Mouse (Mus musculus): ENCODE data around the gene Enpp7. TPM values are rescaled to one million over a fixed set of nuclear protein-coding genes. Genes with fewer than 3 reads are reported as not detected.
A peak's percentile ranks its signal among the peaks of the same experiment; 100 is the strongest.

Gene Enpp7
- 0.07 TPM in 1 of 2 replicates, not detected in the other for polyA plus RNA-seq (2012; rRNA removed)

DNA sequence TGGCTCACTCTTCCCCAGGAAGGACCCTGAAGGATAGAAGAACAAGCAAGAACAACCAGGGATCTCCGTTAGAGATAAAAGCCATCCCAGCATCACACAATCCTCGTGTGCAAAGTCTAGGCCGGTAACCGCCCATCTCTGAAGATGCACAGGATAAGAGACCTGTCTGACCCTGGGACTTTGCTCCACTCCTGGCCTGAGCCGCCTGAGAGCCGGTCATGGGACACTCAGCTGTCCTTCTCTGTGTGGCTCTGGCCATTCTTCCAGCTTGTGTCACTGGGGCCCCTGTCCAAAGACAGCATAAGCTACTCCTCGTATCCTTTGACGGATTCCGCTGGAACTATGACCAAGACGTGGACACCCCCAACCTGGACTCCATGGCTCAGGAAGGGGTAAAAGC lies at the start of gene Enpp7:
Gene Enpp7, plus strand, starts transcription at position 190 of the 400 bp plus-strand sequence.
- no peak for TF ChIP-seq CTCF (IDR thresholded peaks at IDR 0.05; ENCODE audit: borderline replicate concordance, extremely low read depth, insufficient read depth, insufficient read length)
- TF ChIP-seq POLR2A (IDR thresholded peaks at IDR 0.05; ENCODE audit: borderline replicate concordance, extremely low read depth, insufficient read depth, insufficient read length, poor library complexity, severe bottlenecking): no peak
- no peak for DNase-seq (ENCODE audit: low read depth)

GRCm38 (mm10) chr11:118939731-118940130 lies 48.3 kb upstream of the Enpp7 start:
- TF ChIP-seq CTCF (IDR thresholded peaks at IDR 0.05; ENCODE audit: borderline replicate concordance, extremely low read depth, insufficient read depth, insufficient read length) (no peak), POLR2A (IDR thresholded peaks at IDR 0.05; ENCODE audit: borderline replicate concordance, extremely low read depth, insufficient read depth, insufficient read length, poor library complexity, severe bottlenecking) (no peak)
- DNase-seq (ENCODE audit: low read depth): no peak

- peak; percentile 94 for DNase-seq (ENCODE audit: low read depth)
- no peak for TF ChIP-seq POLR2A (IDR thresholded peaks at IDR 0.05; ENCODE audit: borderline replicate concordance, extremely low read depth, insufficient read depth, insufficient read length, poor library complexity, severe bottlenecking)
Observed at GRCm38 (mm10) chr11:118940539-118940938, 47.4 kb upstream of the Enpp7 start.

GRCm38 (mm10) chr11:118941268-118941667 lies 46.7 kb upstream of the Enpp7 start:
- TF ChIP-seq POLR2A (IDR thresholded peaks at IDR 0.05; ENCODE audit: borderline replicate concordance, extremely low read depth, insufficient read depth, insufficient read length, poor library complexity, severe bottlenecking) (no peak), CTCF (IDR thresholded peaks at IDR 0.05; ENCODE audit: borderline replicate concordance, extremely low read depth, insufficient read depth, insufficient read length) (no peak)
- no peak for DNase-seq (ENCODE audit: low read depth)

- no peak for DNase-seq (ENCODE audit: low read depth)
- no peak for TF ChIP-seq CTCF (IDR thresholded peaks at IDR 0.05; ENCODE audit: borderline replicate concordance, extremely low read depth, insufficient read depth, insufficient read length)
- no peak for TF ChIP-seq POLR2A (IDR thresholded peaks at IDR 0.05; ENCODE audit: borderline replicate concordance, extremely low read depth, insufficient read depth, insufficient read length, poor library complexity, severe bottlenecking)
Observed at GRCm38 (mm10) chr11:118945868-118946267, 42.1 kb upstream of the Enpp7 start.

GRCm38 (mm10) chr11:118955016-118955415 lies 33.0 kb upstream of the Enpp7 start:
- no peak for TF ChIP-seq POLR2A (IDR thresholded peaks at IDR 0.05; ENCODE audit: borderline replicate concordance, extremely low read depth, insufficient read depth, insufficient read length, poor library complexity, severe bottlenecking)
- TF ChIP-seq CTCF (IDR thresholded peaks at IDR 0.05; ENCODE audit: borderline replicate concordance, extremely low read depth, insufficient read depth, insufficient read length): no peak
- DNase-seq (ENCODE audit: low read depth): peak; percentile 91

GRCm38 (mm10) chr11:118957070-118957471 lies 30.9 kb upstream of the Enpp7 start:
- DNase-seq (ENCODE audit: low read depth): peak; percentile 95
- no peak for TF ChIP-seq POLR2A (IDR thresholded peaks at IDR 0.05; ENCODE audit: borderline replicate concordance, extremely low read depth, insufficient read depth, insufficient read length, poor library complexity, severe bottlenecking)
- TF ChIP-seq CTCF (IDR thresholded peaks at IDR 0.05; ENCODE audit: borderline replicate concordance, extremely low read depth, insufficient read depth, insufficient read length): no peak

DNA sequence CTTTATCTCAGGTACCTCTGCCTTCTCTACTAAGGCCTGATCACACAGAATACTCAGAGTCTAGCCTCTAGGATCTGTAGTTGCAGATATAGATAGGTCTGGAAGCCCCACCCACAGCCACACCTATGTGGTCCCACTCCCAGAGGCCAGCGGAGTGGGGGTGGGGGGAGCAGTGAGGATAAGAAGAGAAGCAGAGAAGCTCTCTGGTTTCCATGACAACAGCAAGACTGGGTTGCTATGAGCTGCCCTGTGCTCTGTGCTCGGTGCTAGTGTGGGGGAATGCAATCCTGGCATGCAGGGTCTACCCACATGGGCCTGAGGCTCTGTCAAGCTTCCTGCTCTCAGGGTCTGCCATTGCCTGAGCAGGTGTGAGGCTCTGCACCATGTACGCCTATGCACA lies 27.3 kb upstream of the Enpp7 start:
- peak; percentile 70 for DNase-seq (ENCODE audit: low read depth)
- TF ChIP-seq POLR2A (IDR thresholded peaks at IDR 0.05; ENCODE audit: borderline replicate concordance, extremely low read depth, insufficient read depth, insufficient read length, poor library complexity, severe bottlenecking) (no peak), CTCF (IDR thresholded peaks at IDR 0.05; ENCODE audit: borderline replicate concordance, extremely low read depth, insufficient read depth, insufficient read length) (no peak)

DNA sequence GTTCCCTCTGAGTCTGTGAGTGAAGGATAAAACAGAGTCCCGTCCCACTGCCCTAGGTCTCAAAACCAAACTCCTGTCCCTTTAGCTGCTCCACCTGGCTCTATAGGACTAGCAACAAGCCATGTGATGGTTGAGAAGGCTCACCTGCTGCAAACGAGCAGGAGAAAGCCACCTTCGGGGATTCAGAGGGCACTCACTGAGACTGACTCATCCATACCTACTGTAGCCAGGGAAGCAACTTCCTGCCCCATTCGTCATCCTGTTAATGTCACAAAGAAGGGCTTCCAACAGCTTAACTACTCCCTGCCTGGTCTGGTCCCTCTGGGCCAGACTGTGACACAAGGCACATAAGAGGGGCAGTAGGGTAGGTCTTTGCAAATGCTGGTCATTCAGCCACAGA lies 25.5 kb upstream of the Enpp7 start:
- DNase-seq (ENCODE audit: low read depth): no peak

GRCm38 (mm10) chr11:118963926-118964325 lies 24.1 kb upstream of the Enpp7 start:
- no peak for TF ChIP-seq POLR2A (IDR thresholded peaks at IDR 0.05; ENCODE audit: borderline replicate concordance, extremely low read depth, insufficient read depth, insufficient read length, poor library complexity, severe bottlenecking)
- TF ChIP-seq CTCF (IDR thresholded peaks at IDR 0.05; ENCODE audit: borderline replicate concordance, extremely low read depth, insufficient read depth, insufficient read length): no peak
- DNase-seq (ENCODE audit: low read depth): no peak

More for the DNA sequence above, 25.5 kb upstream of the Enpp7 start:
- no peak for TF ChIP-seq CTCF (IDR thresholded peaks at IDR 0.05; ENCODE audit: borderline replicate concordance, extremely low read depth, insufficient read depth, insufficient read length)
- TF ChIP-seq POLR2A (IDR thresholded peaks at IDR 0.05; ENCODE audit: borderline replicate concordance, extremely low read depth, insufficient read depth, insufficient read length, poor library complexity, severe bottlenecking): no peak

GRCm38 (mm10) chr11:118965078-118965477 lies 22.9 kb upstream of the Enpp7 start:
- TF ChIP-seq CTCF (IDR thresholded peaks at IDR 0.05; ENCODE audit: borderline replicate concordance, extremely low read depth, insufficient read depth, insufficient read length): no peak
- TF ChIP-seq POLR2A (IDR thresholded peaks at IDR 0.05; ENCODE audit: borderline replicate concordance, extremely low read depth, insufficient read depth, insufficient read length, poor library complexity, severe bottlenecking): no peak
- DNase-seq (ENCODE audit: low read depth): no peak

DNA sequence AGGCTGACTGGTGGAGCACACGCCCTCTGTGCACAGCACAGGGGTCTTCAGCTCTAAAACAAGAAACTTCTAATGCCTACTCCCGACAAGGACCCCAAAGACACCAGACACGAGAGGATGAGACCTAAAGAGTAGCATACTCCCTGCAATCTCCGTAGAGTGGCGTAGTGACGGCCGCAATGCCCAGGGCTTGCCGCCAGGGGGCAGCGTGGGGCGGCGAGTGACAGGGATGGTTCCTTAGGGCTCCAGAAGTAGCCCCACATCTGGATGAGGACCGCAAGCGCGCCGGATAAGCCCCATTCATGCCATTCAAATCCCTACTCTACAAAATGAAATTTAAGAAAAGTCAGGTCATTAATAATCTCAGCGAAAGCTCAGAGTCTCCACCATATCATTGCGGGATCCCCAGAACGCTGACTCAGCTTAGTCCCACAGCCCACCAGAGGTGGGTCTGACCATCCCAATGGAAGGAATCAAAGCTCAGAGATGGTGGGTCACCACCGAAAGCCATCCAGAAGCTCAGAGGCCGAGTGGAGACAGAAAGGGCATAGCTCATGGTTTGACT lies 16.4 kb upstream of the Enpp7 start:
- DNase-seq (ENCODE audit: low read depth): no peak
- peak; percentile 90 for TF ChIP-seq CTCF (IDR thresholded peaks at IDR 0.05; ENCODE audit: borderline replicate concordance, extremely low read depth, insufficient read depth, insufficient read length)
- no peak for TF ChIP-seq POLR2A (IDR thresholded peaks at IDR 0.05; ENCODE audit: borderline replicate concordance, extremely low read depth, insufficient read depth, insufficient read length, poor library complexity, severe bottlenecking)
